Mouse (Mus musculus) myocyte (in vitro differentiated cells): ENCODE results near the gene Emc10. TPM values are rescaled to one million over a fixed set of nuclear protein-coding genes. Genes with fewer than 3 reads are reported as not detected.

Experiments
- H3K27me3 ChIP-seq: one replicate; pipeline ENCODE4 v1.6.1; 2011; ENCODE audit not compliant: control insufficient read depth, insufficient read depth, insufficient read length
- H3K36me3 ChIP-seq: one replicate; pipeline ENCODE4 v1.6.1; 2011; ENCODE audit not compliant: control insufficient read depth, insufficient read depth
- H3K4me2 ChIP-seq: one replicate; pipeline ENCODE4 v1.6.1; 2011; ENCODE audit warnings: low read depth, control low read depth
- H3K4me3 ChIP-seq: one replicate; pipeline ENCODE4 v1.5.1; 2011; ENCODE audit warnings: mild to moderate bottlenecking, control low read depth, moderate library complexity
- H3K79me2 ChIP-seq: one replicate; pipeline ENCODE4 v1.6.1; 2011; ENCODE audit not compliant: control insufficient read depth, insufficient read depth
- H3ac ChIP-seq: one replicate; pipeline ENCODE4 v1.6.1; 2011; ENCODE audit not compliant: control insufficient read depth, insufficient read length
- CEBPB ChIP-seq: IDR thresholded peaks from 2 replicates; pipeline ENCODE4 v1.6.1; 2011; ENCODE audit warnings: mild to moderate bottlenecking, moderate library complexity; ENCODE audit not compliant: poor library complexity, insufficient read depth, severe bottlenecking
- E2F4 ChIP-seq: IDR thresholded peaks from one replicate; pipeline ENCODE4 v1.6.1; 2011; ENCODE audit warnings: mild to moderate bottlenecking, control low read depth, moderate library complexity; ENCODE audit not compliant: insufficient read depth
- MAX ChIP-seq: IDR thresholded peaks from one replicate; pipeline ENCODE4 v1.6.1; 2011; ENCODE audit warnings: low read depth, mild to moderate bottlenecking, control low read depth
- MYOD1 ChIP-seq, 3 experiments: IDR thresholded peaks; one replicate each; pipeline ENCODE4 v1.6.1; 2011; ENCODE audit warnings: control low read depth in 2 of 3, low read depth in 2 of 3, mild to moderate bottlenecking in 2 of 3, moderate library complexity in 1 of 3; ENCODE audit not compliant: insufficient read length in 2 of 3, control insufficient read depth in 1 of 3
- MYOG ChIP-seq, 3 experiments: IDR thresholded peaks; one replicate each; pipeline ENCODE4 v1.6.1; 2011; ENCODE audit warnings: control low read depth in 2 of 3, low read depth in 2 of 3, mild to moderate bottlenecking in 2 of 3; ENCODE audit not compliant: insufficient read length in 2 of 3, control insufficient read depth in 1 of 3, insufficient read depth in 1 of 3
- POLR2A ChIP-seq: IDR thresholded peaks from one replicate; pipeline ENCODE4 v1.6.1; 2011; ENCODE audit warnings: low read depth, mild to moderate bottlenecking, control low read depth, moderate library complexity; ENCODE audit not compliant: insufficient read length
- POLR2AphosphoS2 ChIP-seq: IDR thresholded peaks from one replicate; pipeline ENCODE4 v1.6.1; 2011; ENCODE audit warnings: low read depth, control low read depth; ENCODE audit not compliant: insufficient read length
- REST ChIP-seq: IDR thresholded peaks from one replicate; pipeline ENCODE4 v1.6.1; 2011; ENCODE audit warnings: mild to moderate bottlenecking, control low read depth, moderate library complexity; ENCODE audit not compliant: insufficient read depth, insufficient read length
- SRF ChIP-seq: IDR thresholded peaks from one replicate; pipeline ENCODE4 v1.6.1; 2011; ENCODE audit warnings: low read depth; ENCODE audit not compliant: control insufficient read depth, insufficient read length
- TCF12 ChIP-seq: IDR thresholded peaks from one replicate; pipeline ENCODE4 v1.6.1; 2011; ENCODE audit warnings: mild to moderate bottlenecking, control low read depth; ENCODE audit not compliant: poor library complexity, insufficient read depth, severe bottlenecking
- TCF3 ChIP-seq: IDR thresholded peaks from one replicate; pipeline ENCODE4 v1.6.1; 2011; ENCODE audit warnings: low read depth, control low read depth; ENCODE audit not compliant: insufficient read length
- USF1 ChIP-seq: IDR thresholded peaks from one replicate; pipeline ENCODE4 v1.6.1; 2011; ENCODE audit warnings: low read depth, mild to moderate bottlenecking, control low read depth, moderate library complexity
- polyA plus RNA-seq: library from polyadenylated mRNA; unstranded; fragments of >200 nt; fragmentation: generic; extraction: Trizol; gene quantifications from one replicate; pipeline ENCODE4 v1.2.1, GENCODE M21; 2012; ENCODE audit warnings: missing spikeins

Emc10 gene
- polyA plus RNA-seq, 1 experiment = 98.2 TPM

- peaks cover 23% of the 10 kb centered on the region for H3K27me3 ChIP-seq
- H3K4me3 ChIP-seq = no peak overlapping the region
- no peaks in the 10 kb centered on the region for H3K79me2 ChIP-seq
- H3ac ChIP-seq = no peak overlapping the region
- no peaks in the 10 kb centered on the region for H3K36me3 ChIP-seq
- TF ChIP-seq POLR2AphosphoS2 = no peak
- H3K4me2 ChIP-seq = no peak overlapping the region
These were observed 40.0 kb downstream of the Emc10 start for GRCm38 (mm10) chr7:44456302-44456701.

GRCm38 (mm10) chr7:44453256-44453655, 43.1 kb downstream of the Emc10 start:
- no peak overlapping the region for H3K4me3 ChIP-seq
- H3K36me3 ChIP-seq = no peaks in the 10 kb centered on the region
- peak overlapping the region; percentile 2 for H3K4me2 ChIP-seq
- H3ac ChIP-seq = no peak overlapping the region
- no peaks in the 10 kb centered on the region for H3K79me2 ChIP-seq
- peaks cover 20% of the 10 kb centered on the region for H3K27me3 ChIP-seq
- TF ChIP-seq SRF (no peak), TCF3 (no peak), POLR2AphosphoS2 (no peak), MYOD1 (IDR thresholded peaks at IDR 0.05; ENCODE audit: control insufficient read depth in 1 of 3, insufficient read length in 2 of 3, low read depth in 2 of 3) (no peak), REST (no peak), POLR2A (no peak), CEBPB (no peak), USF1 (no peak), TCF12 (no peak), E2F4 (no peak), MAX (no peak), MYOG (IDR thresholded peaks at IDR 0.05; ENCODE audit: control insufficient read depth in 1 of 3, insufficient read depth in 1 of 3, insufficient read length in 2 of 3, low read depth in 2 of 3) (no peak)

GRCm38 (mm10) chr7:44446070-44446855, 50.1 kb downstream of the Emc10 start:
- no peaks in the 10 kb centered on the region for H3K79me2 ChIP-seq
- peaks cover 82% of the 10 kb centered on the region for H3K27me3 ChIP-seq
- no peaks in the 10 kb centered on the region for H3K36me3 ChIP-seq
- no peak for TF ChIP-seq CEBPB
- no peak for TF ChIP-seq MYOG (IDR thresholded peaks at IDR 0.05; ENCODE audit: control insufficient read depth in 1 of 3, insufficient read depth in 1 of 3, insufficient read length in 2 of 3, low read depth in 2 of 3)
- TF ChIP-seq MYOD1 (IDR thresholded peaks at IDR 0.05; ENCODE audit: control insufficient read depth in 1 of 3, insufficient read length in 2 of 3, low read depth in 2 of 3) = no peak
- no peak for TF ChIP-seq E2F4
- TF ChIP-seq TCF3 = no peak
- no peak for TF ChIP-seq POLR2A
- no peak overlapping the region for H3ac ChIP-seq
- H3K4me2 ChIP-seq = no peak overlapping the region
- H3K4me3 ChIP-seq = no peak overlapping the region

GRCm38 (mm10) chr7:44445528-44445923, 50.8 kb downstream of the Emc10 start:
- Histone ChIP-seq H3K4me3 (no peak overlapping the region), H3K4me2 (no peak overlapping the region), H3K79me2 (no peaks in the 10 kb centered on the region), H3K36me3 (no peaks in the 10 kb centered on the region), H3K27me3 (peaks cover 84% of the 10 kb centered on the region), H3ac (no peak overlapping the region)
- TF ChIP-seq POLR2A (no peak), E2F4 (no peak), USF1 (no peak)

GRCm38 (mm10) chr7:44444886-44445527, 51.3 kb downstream of the Emc10 start:
- Histone ChIP-seq H3K27me3 (peaks cover 89% of the 10 kb centered on the region), H3ac (no peak overlapping the region), H3K36me3 (no peaks in the 10 kb centered on the region), H3K4me2 (no peak overlapping the region), H3K79me2 (no peaks in the 10 kb centered on the region), H3K4me3 (no peak overlapping the region)
- TF ChIP-seq POLR2AphosphoS2 = no peak
- TF ChIP-seq REST = no peak
- no peak for TF ChIP-seq SRF
